Mouse (Mus musculus) kidney, postnatal 4 days (tissue): ENCODE measurements around the gene Dazap1.

Source experiments
- DNase-seq, 2 experiments: peaks; one replicate each; pipeline ENCODE4 v3.0.0; 2021; ENCODE audit warnings: mixed read lengths in 2 of 2

Dazap1 gene

GRCm38 (mm10) chr10:80324120-80325037, 63.1 kb downstream of the Dazap1 start:
- no peak for DNase-seq

GRCm38 (mm10) chr10:80325045-80325444, 63.8 kb downstream of the Dazap1 start:
- no peak for DNase-seq

GRCm38 (mm10) chr10:80329273-80330081, 68.2 kb downstream of the Dazap1 start, which contains the start of the genes Pcsk4 and Reep6:
Gene Pcsk4 (minus strand): TSS chr10:80329498.
Gene Reep6 (plus strand): TSS chr10:80329953.
- DNase-seq = peak; percentile 98 to 99

GRCm38 (mm10) chr10:80330084-80330483, 68.8 kb downstream of the Dazap1 start:
- no peak for DNase-seq

- DNase-seq = no peak
Measured at GRCm38 (mm10) chr10:80330888-80331287, 69.6 kb downstream of the Dazap1 start.

GRCm38 (mm10) chr10:80331636-80332524, 70.6 kb downstream of the Dazap1 start:
- no peak for DNase-seq

GRCm38 (mm10) chr10:80332525-80332989, 71.3 kb downstream of the Dazap1 start:
- DNase-seq = no peak

- no peak for DNase-seq
Measured at GRCm38 (mm10) chr10:80336263-80336662, 75.0 kb downstream of the Dazap1 start.
